Mouse (Mus musculus) layer of hippocampus, postnatal 14 days (tissue): ENCODE data around the gene Arl2bp. TPM values are rescaled to one million over a fixed set of nuclear protein-coding genes. Genes with fewer than 3 reads are reported as not detected.

Experiments
- DNase-seq, 2 experiments: peaks; one replicate each; pipeline ENCODE4 v3.0.0; 2021 to 2022; ENCODE audit warnings: low spot score in 2 of 2, mixed read lengths in 1 of 2
- long read RNA-seq, 2 experiments: library from polyadenylated mRNA; stranded (forward); transcript quantifications; one replicate each; pipeline ENCODE4 v2.0.0; 2021
- total RNA-seq, 2 experiments: library from RNA; stranded (reverse); gene quantifications; 2 replicates each; pipeline ENCODE4 v1.2.3; 2021

Arl2bp gene
- total RNA-seq, result 100 to 1,000 TPM; 152 to 167 TPM
- long read RNA-seq, experiment 1, transcript Arl2bp-201 (6 exons, 2,063 nt), result major isoform, 9 of 18 reads
- long read RNA-seq, experiment 1, partial matches to known transcripts, result 0 of 18 reads
- long read RNA-seq, experiment 1, other reads (novel, unspliced or antisense), result 5 of 18 reads
- long read RNA-seq, experiment 2, transcript Arl2bp-201 (6 exons, 2,063 nt), result major isoform, 9 of 27 reads
- long read RNA-seq, experiment 2, partial matches to known transcripts, result 0 of 27 reads
- long read RNA-seq, experiment 2, other reads (novel, unspliced or antisense), result 16 of 27 reads

GRCm38 (mm10) chr8:94666456-94667308, at the start of gene Arl2bp:
Gene Arl2bp, plus strand, starts transcription at chr8:94666600.
- DNase-seq, result peak; percentile 90 to 95

- DNase-seq, result no peak
These were observed 41.5 kb upstream of the Arl2bp start for GRCm38 (mm10) chr8:94624885-94625284.

- no peak for DNase-seq
These were observed 32.7 kb upstream of the Arl2bp start for GRCm38 (mm10) chr8:94633564-94634194.

GRCm38 (mm10) chr8:94634211-94634610, 32.2 kb upstream of the Arl2bp start:
- no peak for DNase-seq

GRCm38 (mm10) chr8:94641183-94641582, 25.2 kb upstream of the Arl2bp start:
- no peak for DNase-seq

- no peak for DNase-seq
These were observed 24.5 kb upstream of the Arl2bp start for GRCm38 (mm10) chr8:94641938-94642337.

- no peak for DNase-seq
These were observed 21.2 kb upstream of the Arl2bp start for GRCm38 (mm10) chr8:94645202-94645601.

- DNase-seq, result no peak
These were observed 20.2 kb upstream of the Arl2bp start for GRCm38 (mm10) chr8:94646165-94646564.

GRCm38 (mm10) chr8:94649496-94649895, 16.9 kb upstream of the Arl2bp start:
- peak in 1 of 2 experiments; percentile 24 for DNase-seq

- no peak for DNase-seq
These were observed 13.4 kb upstream of the Arl2bp start for GRCm38 (mm10) chr8:94652951-94653350.

GRCm38 (mm10) chr8:94654994-94655393, 11.4 kb upstream of the Arl2bp start:
- no peak for DNase-seq

GRCm38 (mm10) chr8:94658031-94658430, 8.4 kb upstream of the Arl2bp start:
- no peak for DNase-seq

GRCm38 (mm10) chr8:94660418-94660817, 6.0 kb upstream of the Arl2bp start:
- no peak for DNase-seq

GRCm38 (mm10) chr8:94664722-94665121, 1.7 kb upstream of the Arl2bp start:
- no peak for DNase-seq

- DNase-seq, result no peak
These were observed 8.0 kb downstream of the Arl2bp start for GRCm38 (mm10) chr8:94674384-94674783.

GRCm38 (mm10) chr8:94675923-94676322, 9.5 kb downstream of the Arl2bp start:
- DNase-seq, result no peak

- DNase-seq, result peak in 1 of 2 experiments; percentile 45
These were observed 12.2 kb downstream of the Arl2bp start for GRCm38 (mm10) chr8:94678582-94678981.

GRCm38 (mm10) chr8:94680414-94680813, 14.0 kb downstream of the Arl2bp start:
- DNase-seq, result no peak

- no peak for DNase-seq
These were observed 16.5 kb downstream of the Arl2bp start for GRCm38 (mm10) chr8:94682732-94683524.

GRCm38 (mm10) chr8:94684287-94684686, 17.9 kb downstream of the Arl2bp start:
- DNase-seq, result no peak

GRCm38 (mm10) chr8:94685953-94686352, 19.6 kb downstream of the Arl2bp start:
- no peak for DNase-seq
